Mouse (Mus musculus) central nervous system, embryonic 18 days (tissue): Measurements from ENCODE around the gene Tyro3. TPM values are rescaled to one million over a fixed set of nuclear protein-coding genes. Genes with fewer than 3 reads are reported as not detected.

Source experiments
- polyA plus RNA-seq: library from polyadenylated mRNA; depleted of rRNA; stranded (reverse); fragments of >200 nt; gene quantifications from 2 replicates; pipeline ENCODE4 v1.2.3, GENCODE M21; 2012; rRNA removed

The Tyro3 gene
- polyA plus RNA-seq = 45.0 and 48.4 TPM in 2 replicates

GRCm38 (mm10) chr2:119797279-119797783, at the start of gene Tyro3:
TSS of gene Tyro3 (plus strand) at chr2:119797733.

GRCm38 (mm10) chr2:119760251-119760650, 37.3 kb upstream of the Tyro3 start, which contains the start of gene Ltk:
TSS of gene Ltk (minus strand) at chr2:119760431.

GRCm38 (mm10) chr2:119787206-119787883, 10.2 kb upstream of the Tyro3 start, which contains the start of gene Rpap1:
TSS of gene Rpap1 (minus strand) at chr2:119787537.

Other genes starting within 250 kb of the Tyro3 start
- 6.5 and 7.7 TPM in 2 replicates for gene Nusap1, start 179.4 kb upstream of the Tyro3 start, polyA plus RNA-seq
- gene Oip5, start 179.3 kb upstream of the Tyro3 start, polyA plus RNA-seq = 3.2 and 5.0 TPM in 2 replicates
- 15.1 and 17.0 TPM in 2 replicates for gene Ndufaf1, start 134.9 kb upstream of the Tyro3 start, polyA plus RNA-seq
- 38.0 and 41.7 TPM in 2 replicates for gene Rtf1, start 122.7 kb upstream of the Tyro3 start, polyA plus RNA-seq
- 4.3 and 5.7 TPM in 2 replicates for gene Itpka, start 55.4 kb upstream of the Tyro3 start, polyA plus RNA-seq
- 5.9 and 6.2 TPM in 2 replicates for gene Ltk, start 37.3 kb upstream of the Tyro3 start, polyA plus RNA-seq
- 11.8 and 12.9 TPM in 2 replicates for gene Rpap1, start 10.2 kb upstream of the Tyro3 start, polyA plus RNA-seq
- 21.2 and 23.6 TPM in 2 replicates for gene Mga, start 99.5 kb downstream of the Tyro3 start, polyA plus RNA-seq
- 38.3 and 39.8 TPM in 2 replicates for gene Mapkbp1, start 175.0 kb downstream of the Tyro3 start, polyA plus RNA-seq
- gene Jmjd7, start 229.8 kb downstream of the Tyro3 start, polyA plus RNA-seq = 13.4 and 14.1 TPM in 2 replicates
- 16.4 and 16.8 TPM in 2 replicates for gene Gm28042, start 229.8 kb downstream of the Tyro3 start, polyA plus RNA-seq
- 23.2 and 24.1 TPM in 2 replicates for gene Pla2g4b, start 235.7 kb downstream of the Tyro3 start, polyA plus RNA-seq